Comparison of ENCODE assay signal across 22 mouse cellular contexts in the genomic region with DNA sequence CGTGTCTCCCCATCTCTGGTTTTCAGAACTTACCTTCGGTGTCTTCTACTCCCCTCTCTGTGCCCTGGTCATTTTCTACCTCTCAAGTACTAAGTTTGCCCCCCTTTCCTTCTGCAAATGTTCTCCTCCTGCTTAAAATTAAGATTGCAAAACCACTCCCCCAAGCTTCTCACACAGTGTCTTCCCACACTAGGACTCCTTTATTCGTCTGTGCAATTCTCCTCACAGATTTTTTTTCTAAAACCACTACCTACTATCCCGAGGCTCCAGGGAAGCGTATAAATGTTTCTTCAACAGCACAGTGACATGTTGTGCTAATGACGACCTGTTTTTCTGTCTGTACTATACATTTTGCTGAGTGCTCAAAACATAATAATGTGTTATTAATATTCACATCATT.
"Had no signal": no experiment of that assay in that cellular context is flagged by ENCODE, and none has a peak within 500 bp of the region (broad histone marks: within the 10 kb centered on the region; RNA-seq: fewer than 3 reads in every experiment).

No protein-coding gene starts in this region.

- DNase-seq: heart, postnatal 10 days; heart, postnatal 14 days; heart, postnatal 36 days; heart, postnatal 4 days; kidney, adult 11 months; kidney, adult 18-20 months; kidney, adult 2 months; kidney, adult 8-10 months; kidney, adult 9 months; kidney, postnatal 10 days; kidney, postnatal 14 days; kidney, postnatal 25 days; kidney, postnatal 36 days; kidney, postnatal 4 days; layer of hippocampus, adult 9-11 months; layer of hippocampus, postnatal 36 days had no signal

- ATAC-seq: hindbrain, embryonic 16.5 days; hindbrain, postnatal 0 days; inflammation-experienced regulatory T-cells, adult 6 months; intestine, embryonic 15.5 days; intestine, embryonic 16.5 days; intestine, postnatal 0 days had no signal
